Mouse (Mus musculus) spleen, adult 2 months (tissue): ENCODE results near the gene Exoc1.

Source experiments
- CTCF ChIP-seq: fragments of 200-500 bp; IDR thresholded peaks from 2 replicates; pipeline ENCODE4 v1.5.1; 2011; ENCODE audit warnings: mild to moderate bottlenecking, inconsistent platforms; ENCODE audit not compliant: insufficient read depth, insufficient read length, insufficient replicate concordance; ENCODE audit errors: extremely low read depth
- POLR2A ChIP-seq: fragments of 200-500 bp; IDR thresholded peaks from 2 replicates; pipeline ENCODE4 v1.6.1; 2011; ENCODE audit warnings: low read depth, low read length, inconsistent platforms

DNA sequence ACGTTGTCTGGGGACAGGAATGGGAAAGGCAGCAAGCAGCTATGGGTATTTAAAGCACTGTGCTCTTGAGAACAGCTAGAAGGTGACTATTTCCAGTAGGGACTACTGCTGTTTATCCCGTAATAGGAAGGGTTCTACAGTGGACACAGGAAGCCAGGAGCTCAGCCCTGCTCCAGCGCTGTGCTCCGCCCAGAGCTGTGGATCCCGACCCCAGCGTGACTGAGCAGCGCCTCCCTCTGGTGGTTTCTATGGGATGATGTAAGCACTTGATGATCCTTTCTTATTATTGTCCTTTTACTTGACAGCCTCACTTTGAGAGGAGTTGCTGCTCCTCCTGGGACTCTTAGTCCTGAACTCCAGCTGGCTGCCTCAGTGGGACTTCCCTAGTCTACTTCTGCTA is 45.1 kb downstream of the Exoc1 start:
- TF ChIP-seq CTCF (no peak), POLR2A (no peak)
